Mouse (Mus musculus): ENCODE results near the gene Ddost.

Ddost gene

GRCm38 (mm10) chr4:138336876-138337275 lies 32.3 kb downstream of the Ddost start:
- no peak for DNase-seq (ENCODE audit: low spot score in 2 of 2)

DNA sequence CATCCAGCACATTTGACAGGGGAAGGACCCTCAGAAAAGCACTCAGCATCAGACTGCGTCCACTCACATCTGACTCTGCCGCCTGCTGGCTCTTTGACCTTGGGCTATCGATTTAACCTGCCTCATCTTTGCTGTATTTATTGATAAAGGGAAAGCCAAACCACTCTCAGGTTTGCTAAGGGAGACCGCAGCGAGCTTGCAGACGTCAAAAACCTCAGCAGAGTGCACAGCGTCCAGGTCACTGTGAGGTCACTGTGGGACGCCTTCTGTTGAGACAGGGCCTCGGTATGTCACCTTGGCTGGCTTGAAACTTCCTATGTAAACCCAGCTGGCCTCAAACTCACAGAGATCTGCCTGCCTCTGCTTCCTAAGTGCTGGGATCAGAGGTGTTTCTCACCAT lies 32.8 kb downstream of the Ddost start:
- no peak for DNase-seq (ENCODE audit: low spot score in 2 of 2)

DNA sequence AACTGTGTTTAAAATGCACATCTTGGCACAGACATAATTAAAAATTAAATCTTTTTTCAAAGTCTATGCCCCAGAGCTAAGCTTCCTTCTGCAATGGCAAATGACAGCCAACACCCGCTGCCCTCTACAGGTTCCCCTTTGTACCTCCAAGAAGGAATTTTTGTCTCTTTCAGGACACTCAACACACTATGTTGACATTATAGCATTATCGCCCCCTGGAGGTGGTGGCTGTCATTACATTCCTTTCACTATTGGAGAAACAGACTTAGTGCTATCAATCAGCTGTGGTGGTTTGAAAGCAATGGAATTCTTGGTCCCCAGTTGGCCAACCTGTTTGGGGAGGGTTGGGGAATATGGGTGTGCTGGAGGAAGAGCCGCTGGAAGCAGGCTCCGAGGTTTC lies 35.4 kb downstream of the Ddost start:
- DNase-seq (ENCODE audit: low spot score in 2 of 2), result no peak

GRCm38 (mm10) chr4:138341393-138341792 lies 36.9 kb downstream of the Ddost start:
- DNase-seq (ENCODE audit: low spot score in 2 of 2), result no peak

- no peak for DNase-seq (ENCODE audit: low spot score in 2 of 2)
Measured at GRCm38 (mm10) chr4:138342048-138342447, 37.5 kb downstream of the Ddost start.

- peak; percentile 40 to 41 for DNase-seq (ENCODE audit: low spot score in 2 of 2)
Measured at GRCm38 (mm10) chr4:138342778-138343177, 38.2 kb downstream of the Ddost start.

DNA sequence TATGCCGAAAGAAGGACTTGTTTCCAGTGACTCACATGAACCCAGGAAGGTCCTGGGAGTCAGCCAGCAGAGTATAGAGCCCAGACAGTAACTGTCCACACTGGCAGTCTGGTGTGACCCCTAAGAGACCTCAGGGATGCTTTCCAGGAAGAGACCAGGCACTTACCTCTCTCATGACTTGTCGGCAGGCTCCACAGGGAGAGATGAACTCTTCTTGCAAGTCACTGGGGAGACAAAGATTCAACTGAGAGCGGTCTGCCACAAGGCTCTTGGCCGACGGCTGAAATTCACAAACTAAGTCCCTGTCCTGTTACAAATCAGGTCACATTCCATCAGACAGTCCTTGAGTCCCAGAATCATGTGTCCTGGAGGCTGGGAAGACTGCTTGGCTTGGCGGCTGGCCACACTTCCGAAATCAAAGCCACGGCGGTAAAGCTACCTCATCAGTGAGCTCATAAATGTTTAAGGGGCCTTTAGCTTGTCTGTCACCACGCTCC lies 38.9 kb downstream of the Ddost start:
- DNase-seq (ENCODE audit: low spot score in 2 of 2), result no peak

DNA sequence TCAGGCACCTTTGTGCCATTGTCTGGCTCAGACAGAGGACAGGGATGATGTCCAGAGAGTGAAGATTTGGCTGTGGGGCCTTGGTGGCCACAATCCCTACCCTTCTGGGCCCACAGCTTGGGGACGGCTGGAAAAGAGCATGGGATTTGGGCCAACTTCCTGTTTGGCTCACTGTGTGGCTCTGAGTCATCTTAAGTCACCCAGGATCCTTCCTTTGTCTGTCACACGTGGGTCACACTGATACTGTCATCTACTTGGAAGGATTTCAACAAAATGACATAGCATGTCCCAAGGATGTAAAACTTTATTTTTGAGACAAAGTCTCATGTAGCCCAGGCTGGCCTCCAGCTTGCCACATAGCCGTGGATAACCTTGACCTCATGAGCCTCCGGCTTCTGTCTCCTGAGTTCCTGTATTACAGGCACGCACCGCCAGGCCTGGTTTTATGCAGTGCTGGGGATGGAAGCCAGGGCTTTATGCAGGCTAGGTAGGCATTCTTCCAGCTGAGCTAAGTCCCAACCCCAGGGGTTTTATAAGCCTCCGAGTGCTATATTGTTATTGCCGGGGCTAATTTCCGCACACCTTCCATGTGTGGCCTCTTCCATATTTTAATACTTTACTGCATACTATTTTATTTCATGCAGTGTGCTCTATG lies 40.5 kb downstream of the Ddost start:
- no peak for DNase-seq (ENCODE audit: low spot score in 2 of 2)

DNA sequence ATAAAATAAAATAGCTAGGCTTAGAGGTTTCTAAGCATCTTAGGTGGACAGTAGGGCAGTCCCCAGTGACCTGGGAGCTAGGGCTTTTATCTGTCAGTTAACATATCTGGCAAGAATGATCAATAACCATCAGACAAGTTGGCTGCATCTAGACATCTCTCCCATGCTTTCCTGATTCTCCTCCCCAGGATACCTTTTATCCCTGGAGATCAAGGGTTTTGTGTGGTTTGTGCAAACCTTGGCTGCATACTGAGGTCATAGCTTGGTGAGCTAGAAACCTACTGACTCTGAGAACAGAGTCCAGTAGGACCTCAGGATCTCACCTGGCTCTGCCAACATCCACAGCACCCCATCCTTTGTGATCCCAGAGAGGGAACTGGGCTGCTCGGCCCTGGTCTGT lies 42.8 kb downstream of the Ddost start:
- no peak for DNase-seq (ENCODE audit: low spot score in 2 of 2)

DNA sequence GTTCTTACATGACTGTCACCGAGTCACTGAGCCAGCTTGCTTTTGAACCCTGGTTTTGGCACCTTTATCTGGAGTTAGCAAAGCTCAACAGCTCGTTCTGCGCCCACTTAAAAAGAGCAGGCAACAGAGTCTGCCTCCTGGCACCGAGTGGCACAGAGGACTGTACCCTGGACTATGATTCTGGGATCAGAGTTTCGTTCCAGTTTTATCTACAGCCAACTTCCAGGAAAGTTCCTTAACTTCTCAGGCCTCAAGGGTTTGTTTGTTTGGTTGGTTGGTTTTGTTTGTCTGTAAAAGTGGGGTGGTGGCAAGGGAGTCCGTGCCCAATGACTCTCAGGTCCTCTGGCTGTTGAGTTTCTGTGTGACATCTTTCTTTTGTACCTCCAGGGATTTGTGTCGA lies 44.2 kb downstream of the Ddost start:
- no peak for DNase-seq (ENCODE audit: low spot score in 2 of 2)

- DNase-seq (ENCODE audit: low spot score in 2 of 2), result no peak
Measured at GRCm38 (mm10) chr4:138351821-138352220, 47.3 kb downstream of the Ddost start.

DNA sequence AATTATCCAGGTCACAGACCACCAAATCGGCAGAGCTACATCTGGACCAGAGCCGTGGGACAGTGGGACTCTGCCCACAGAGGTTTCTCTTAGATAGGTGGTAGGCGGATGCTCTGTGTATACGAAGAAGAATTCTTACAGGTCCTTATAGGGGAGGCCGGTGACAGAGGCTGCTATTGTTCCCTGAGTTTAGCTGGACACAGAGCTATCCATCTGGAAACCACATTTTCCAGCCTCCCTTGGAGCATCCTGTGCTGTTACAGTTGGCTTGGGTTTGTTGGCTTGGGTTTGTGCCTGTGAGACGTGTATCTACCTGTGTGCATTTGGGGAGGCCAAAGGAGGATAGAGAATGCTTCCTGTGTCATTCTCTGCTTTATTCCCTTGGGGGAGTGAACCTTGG lies 48.2 kb downstream of the Ddost start:
- DNase-seq (ENCODE audit: low spot score in 2 of 2), result no peak

DNA sequence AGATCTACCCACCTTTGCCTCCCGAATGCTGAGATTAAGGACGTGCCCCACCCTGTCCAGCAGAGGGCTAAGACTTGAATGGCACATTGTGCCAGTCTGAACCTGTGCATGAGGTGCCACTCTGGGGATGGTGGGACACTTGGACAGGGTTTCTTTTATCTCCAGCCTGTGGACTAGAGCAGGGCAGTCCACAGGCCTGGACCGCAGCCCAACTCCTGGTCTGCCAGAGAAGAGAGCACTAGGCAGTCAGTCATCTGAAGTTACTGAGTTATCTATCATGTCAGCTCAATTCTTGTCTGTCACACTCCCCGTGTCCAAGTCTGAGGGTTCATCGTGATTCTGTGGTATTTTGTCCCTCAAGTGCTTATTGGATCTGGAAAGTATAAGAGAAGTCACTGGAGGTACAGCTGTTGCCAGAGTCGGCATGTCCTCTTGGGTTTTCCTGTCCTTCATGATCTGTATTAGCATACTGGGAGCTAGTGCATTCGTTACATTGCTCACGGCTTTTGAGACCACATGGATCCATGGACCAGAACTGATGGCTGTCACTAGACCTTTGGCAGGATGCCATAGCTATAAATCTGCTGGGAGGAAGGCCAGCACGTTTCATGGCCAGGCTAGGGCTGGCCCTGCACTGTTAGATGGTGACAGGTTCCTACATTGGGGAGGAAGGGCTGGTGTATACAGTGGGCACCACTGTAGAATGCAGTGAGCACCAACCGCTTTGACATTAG lies 49.1 kb downstream of the Ddost start:
- no peak for DNase-seq (ENCODE audit: low spot score in 2 of 2)

DNA sequence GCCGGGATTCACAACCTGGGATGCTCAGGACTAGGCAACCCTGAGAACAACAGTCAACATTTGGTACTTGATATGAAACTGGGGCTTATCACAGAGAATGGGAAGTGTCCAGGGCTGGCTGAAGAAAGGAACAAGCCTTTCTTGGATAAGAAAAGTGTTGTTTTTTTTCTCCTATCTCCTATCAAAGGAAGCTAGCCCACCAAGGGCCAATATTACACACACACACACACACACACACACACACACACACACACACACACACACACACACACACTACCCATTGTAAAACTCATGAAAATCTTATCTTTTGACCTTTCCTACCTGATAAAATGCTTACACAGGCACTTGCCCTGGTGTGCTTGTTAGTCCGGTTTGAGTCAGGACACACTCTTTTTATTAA lies 51.0 kb downstream of the Ddost start:
- DNase-seq (ENCODE audit: low spot score in 2 of 2), result no peak

DNA sequence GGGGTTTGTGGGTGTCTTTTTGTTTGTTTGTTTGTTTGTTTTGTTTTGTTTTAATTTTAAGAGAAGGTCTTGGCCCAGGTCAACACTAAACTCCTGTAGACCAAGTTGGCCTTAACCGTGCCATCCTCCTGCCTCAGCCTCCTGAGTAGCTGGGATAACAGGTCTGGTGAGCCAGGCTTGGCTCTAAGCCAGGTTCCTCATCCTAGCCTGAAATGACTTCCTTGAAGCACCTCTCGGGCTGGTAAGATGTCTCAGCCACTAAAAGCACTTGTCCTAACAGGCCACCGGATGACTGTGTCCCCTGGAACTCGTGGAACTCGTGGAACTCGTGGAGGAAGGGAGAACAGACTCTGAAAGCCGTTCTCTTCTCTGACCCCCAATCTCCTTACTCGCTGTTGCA lies 51.6 kb downstream of the Ddost start:
- DNase-seq (ENCODE audit: low spot score in 2 of 2), result peak; percentile 53 to 60

- peak in 1 of 2 experiments; percentile 54 for DNase-seq (ENCODE audit: low spot score in 2 of 2)
Measured at GRCm38 (mm10) chr4:138356551-138356950, 52.0 kb downstream of the Ddost start.

DNA sequence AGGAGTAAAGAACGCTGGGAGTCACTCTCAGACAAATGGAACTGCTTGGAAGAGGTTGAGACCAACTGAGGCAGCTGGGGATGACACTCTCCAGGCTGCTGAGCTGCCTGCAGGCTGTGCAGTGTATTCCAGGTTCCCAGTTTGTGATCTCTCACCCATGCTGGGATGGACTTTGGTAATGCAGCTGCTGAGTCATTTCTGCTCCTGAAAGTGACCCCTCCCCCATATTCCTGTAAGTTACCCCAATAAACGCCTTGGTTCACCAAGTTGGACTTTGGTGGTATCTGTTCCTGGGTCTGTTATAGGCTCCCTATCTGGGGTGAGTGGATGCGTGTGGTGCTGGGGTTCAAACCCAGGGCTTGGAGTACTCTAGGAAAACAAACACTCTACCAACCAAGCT lies 53.6 kb downstream of the Ddost start:
- no peak for DNase-seq (ENCODE audit: low spot score in 2 of 2)

GRCm38 (mm10) chr4:138361370-138361821 lies 56.9 kb downstream of the Ddost start:
- DNase-seq (ENCODE audit: low spot score in 2 of 2), result no peak
